Mouse (Mus musculus) frontal cortex, postnatal 36 days (tissue): ENCODE measurements at regions not wholly inside any gene's neighbourhood (a gene's known extent, or its start where the extent isn't known, plus 50 kb on each side); places are given as distances from the start of the nearest gene placed in this dataset.
A peak's percentile ranks its signal among the peaks of the same experiment; 100 is the strongest.

Experiments used
- DNase-seq, 2 experiments: peaks; one replicate each; pipeline ENCODE4 v3.0.0; 2022; ENCODE audit warnings: low spot score in 2 of 2

DNA sequence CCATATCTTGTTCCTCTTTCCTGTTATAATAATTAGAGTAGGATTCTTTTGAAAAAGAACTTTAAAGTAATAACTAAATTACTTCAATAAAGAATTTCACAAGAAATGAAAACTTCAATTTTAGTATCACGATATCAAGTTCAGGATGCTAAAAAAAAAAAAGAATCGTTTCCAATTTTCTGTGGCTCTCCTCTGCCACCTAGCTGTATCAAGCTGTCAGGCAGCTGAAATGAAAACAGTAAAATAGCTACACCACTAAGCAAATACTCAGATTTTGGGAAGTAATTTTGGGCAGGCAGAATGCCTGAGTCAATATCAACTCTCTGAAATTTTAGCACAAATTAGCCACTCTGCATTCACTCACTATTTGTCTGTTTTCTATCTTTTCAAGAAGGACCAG, 694.5 kb upstream of the Arrdc3 start:
- DNase-seq, result no peak

DNA sequence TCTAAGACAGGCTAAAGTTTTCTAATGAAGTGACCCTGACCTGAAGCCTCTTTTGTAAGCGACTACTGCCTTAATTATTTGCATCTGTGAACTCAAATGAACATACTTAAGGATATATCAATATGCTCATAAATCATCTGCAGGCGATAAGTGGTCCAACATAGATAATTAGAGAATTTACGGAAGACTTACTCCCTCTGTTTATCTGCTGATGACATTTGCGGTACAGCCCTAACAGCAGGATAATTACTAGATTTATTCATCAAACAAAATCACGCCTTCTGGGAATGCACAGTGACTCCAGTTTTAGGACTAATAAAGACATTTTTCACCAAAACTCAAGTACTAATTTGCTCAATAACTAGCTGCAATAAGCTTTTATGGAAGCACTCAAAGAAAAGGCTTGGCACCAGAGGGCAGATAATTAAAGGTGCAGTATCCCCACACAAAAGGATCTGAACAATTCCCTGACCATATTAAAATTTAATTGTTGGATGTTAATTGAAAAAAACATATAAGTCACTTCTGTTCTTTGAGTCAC, 688.0 kb upstream of the Arrdc3 start:
- DNase-seq, result no peak

DNA sequence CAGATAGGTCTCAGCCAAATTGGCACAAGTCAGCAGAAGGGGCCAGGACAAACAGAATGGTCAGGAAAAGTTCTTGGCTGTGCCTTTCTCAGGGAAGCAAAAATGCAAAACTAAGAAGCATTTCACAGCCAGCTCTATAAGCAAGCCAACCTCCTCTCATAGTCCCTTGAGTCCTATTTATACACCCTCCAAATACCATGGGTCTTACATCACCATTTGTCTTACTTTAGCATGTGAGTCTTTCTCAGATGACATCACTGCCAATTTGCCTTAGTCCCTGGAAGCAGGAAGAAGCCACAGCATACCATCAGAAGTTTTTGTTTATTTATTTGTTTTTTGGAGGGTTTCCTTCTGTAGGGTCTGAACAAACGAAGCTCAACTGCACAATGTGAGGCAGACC, 659.1 kb upstream of the Arrdc3 start:
- no peak for DNase-seq

DNA sequence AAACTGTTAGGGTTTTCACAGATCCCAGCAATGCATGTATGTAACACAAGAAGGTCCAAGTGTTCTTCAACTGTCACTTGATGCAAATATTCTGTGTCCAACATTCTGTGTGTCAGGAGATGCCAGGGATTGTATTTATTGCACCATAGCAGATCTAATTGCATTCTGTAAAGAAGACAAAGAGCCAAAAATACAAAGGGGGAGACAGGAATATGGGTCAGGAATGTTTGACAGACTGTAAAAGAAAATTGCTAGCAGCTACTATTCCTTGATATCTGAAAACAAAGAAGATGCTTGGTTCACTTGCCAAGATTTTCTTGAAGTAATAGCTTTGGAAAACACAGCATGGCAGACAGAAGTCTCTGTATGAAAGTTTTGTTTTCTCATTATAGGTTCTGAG, 651.8 kb upstream of the Arrdc3 start:
- DNase-seq, result no peak

DNA sequence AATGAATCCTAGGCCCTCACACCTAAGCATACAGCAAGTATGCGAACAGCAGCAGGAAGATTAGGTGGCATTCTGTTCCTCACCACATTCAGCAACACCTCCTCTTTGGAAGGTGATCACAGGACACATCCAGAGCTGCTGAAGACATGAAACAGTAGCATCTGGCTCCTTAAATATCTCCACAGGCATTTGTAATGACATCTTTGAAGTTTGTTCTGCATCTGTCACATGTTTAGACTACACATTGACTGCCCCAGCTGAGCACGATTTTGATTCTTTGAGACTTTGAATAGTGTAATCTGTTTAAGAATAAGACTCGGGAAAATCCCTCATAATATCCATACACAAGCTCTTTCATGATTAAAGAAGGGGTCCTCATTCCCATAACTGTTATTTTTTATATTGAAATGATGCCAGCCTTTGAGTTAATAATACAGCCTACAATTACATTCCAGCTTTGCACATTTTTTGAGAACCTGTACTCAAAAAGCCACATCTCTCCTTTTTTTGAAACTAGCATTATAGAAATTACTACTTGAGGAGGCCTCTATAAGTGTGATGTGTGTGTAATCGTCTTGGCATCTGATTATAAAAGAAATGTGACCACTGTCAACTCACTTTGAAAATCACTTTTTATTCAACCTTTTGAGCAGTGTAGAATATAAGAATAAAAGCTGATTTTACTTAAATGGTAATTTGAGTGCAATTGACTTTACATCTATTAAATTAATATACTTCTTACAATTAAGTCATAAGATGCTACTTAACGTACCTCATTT, 647.7 kb upstream of the Arrdc3 start:
- DNase-seq, result no peak

DNA sequence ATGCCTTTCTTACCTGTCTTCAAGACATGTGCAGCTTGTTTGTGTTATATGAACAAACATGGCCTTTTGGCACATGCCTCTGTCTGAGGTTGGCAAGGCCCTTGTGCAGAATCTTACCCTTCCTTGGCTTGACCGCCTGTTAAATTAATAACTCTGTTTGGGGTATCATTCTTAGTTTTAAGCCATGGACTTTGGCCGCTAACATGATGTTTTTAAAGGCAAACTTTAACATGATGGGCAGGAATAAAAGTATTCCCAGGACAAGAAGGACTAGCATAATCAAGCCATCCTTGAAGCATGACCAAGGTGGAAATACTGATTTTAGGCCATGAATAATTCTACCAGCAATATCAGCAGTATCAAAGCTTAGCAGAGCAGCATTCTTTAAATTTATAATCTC, 620.4 kb upstream of the Arrdc3 start:
- no peak for DNase-seq

DNA sequence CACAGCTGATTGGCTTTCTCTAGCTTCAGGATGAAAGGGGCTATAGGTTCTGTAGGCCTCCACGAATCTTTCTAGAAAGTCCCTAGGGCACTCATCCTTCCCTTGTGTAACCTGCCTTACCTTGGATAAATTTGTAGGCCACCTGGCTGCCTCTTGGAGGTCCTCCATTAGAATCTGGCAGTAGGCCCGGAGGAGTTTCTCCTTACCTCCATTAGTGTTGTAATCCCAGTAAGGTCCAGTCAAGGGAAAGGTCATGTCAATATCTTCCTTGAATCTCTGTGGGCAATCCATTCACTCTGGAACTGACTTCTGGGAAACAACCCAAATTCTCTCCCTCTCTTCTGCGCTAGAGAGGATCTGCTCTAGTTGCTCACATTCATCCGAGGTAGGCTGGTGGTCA, 616.1 kb upstream of the Arrdc3 start:
- DNase-seq, result no peak

DNA sequence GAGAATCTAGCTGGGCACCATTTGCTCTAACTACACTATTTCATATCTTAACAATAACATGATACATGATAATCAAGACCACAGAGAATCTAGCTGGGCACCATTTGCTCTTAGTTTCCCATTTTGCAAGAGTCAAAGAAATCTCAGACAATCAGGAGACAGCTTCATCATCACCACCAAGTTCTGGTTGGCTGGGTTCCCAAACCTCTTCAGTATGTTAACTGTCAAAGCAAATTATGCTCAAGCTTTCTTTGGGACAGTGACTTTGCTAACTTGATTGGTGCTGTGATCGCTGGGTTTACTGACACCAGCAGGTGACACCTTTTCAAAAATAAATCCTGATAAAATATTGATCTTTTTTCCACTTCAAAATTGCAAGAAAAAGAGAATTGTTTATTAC, 609.2 kb upstream of the Arrdc3 start:
- DNase-seq, result no peak

DNA sequence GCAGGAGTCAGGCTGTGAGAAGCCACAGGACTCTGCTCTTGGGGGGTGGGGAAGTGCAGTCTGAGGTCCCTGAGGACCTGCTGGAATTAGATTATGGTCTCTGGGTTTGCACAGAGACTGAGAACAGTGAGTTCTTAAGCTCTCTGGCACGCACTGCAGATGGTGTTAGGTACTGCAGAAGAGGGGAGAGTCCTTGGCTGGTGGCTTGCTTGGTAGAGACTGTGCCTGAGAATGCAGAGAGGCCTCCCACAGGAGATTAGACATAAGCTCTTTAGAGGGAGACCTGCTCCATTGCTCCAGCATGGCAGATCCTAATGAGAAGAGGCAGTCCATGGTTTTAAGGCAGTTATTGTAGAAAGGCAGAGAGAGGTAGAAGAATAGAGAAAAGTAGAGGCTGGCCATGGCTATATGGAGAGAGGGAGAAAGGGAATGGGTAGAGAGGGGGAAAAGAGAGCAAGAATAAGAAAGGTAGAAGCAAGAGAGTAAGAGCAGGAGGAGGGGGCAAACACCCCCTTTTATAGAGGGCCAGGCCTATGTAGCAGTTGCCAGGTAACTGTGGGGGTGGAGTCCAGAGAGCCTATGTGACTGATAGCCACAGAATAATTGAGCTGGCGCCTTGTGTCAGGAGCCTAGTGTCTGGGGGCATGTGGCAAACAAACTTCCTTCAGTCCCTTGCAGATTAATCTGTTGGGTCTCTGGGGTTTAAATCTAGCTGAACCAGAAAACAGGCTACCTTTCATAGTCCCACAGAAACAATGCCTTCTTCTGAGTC, 591.3 kb upstream of the Arrdc3 start:
- no peak for DNase-seq

DNA sequence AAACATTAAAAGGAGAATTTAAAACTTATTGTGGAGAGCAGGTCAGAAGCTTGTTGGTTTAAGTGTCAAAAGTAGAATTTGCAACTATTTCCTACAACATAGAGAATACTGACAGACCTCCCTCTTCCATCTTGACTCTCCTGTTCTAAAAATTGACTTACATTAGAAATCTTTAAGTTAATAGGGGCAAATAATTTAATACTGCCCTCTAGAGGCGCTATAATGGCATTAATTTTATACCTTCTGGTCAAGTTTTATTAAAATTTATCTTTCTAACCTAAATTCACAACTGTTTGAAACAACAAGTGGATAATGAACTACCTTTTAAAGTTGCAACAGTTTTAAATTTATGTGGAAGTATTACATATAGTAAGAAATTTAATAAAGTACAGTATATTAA, 587.5 kb upstream of the Arrdc3 start:
- DNase-seq, result no peak

DNA sequence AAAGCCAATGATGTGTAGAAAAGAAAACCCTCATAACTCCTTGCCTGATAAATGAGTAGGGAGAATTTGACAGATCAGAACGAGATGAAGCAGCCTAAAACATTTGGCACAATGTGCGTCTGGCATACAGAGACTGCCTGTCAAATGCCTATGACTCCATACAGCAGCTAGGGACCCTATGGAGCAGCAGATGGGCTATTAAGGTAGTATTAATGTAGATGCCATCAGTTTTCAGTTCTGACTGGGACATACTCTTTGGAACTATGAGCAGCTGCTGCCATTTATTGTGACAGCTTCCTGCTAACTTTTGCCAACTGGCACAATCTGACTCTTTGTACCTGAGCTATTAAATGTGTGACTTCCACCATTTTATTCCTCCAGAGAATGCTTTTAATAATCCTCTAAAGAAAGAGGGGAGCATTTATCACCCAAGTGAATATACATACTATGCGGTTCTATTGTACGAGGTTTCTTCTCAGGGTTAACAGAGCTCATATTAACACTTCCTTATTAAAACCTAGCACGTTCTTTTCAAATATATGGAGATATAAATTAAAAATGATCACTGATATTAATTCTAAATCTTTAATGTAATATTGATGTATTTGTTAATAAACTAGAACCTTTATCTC, 549.0 kb upstream of the Arrdc3 start:
- DNase-seq, result no peak

DNA sequence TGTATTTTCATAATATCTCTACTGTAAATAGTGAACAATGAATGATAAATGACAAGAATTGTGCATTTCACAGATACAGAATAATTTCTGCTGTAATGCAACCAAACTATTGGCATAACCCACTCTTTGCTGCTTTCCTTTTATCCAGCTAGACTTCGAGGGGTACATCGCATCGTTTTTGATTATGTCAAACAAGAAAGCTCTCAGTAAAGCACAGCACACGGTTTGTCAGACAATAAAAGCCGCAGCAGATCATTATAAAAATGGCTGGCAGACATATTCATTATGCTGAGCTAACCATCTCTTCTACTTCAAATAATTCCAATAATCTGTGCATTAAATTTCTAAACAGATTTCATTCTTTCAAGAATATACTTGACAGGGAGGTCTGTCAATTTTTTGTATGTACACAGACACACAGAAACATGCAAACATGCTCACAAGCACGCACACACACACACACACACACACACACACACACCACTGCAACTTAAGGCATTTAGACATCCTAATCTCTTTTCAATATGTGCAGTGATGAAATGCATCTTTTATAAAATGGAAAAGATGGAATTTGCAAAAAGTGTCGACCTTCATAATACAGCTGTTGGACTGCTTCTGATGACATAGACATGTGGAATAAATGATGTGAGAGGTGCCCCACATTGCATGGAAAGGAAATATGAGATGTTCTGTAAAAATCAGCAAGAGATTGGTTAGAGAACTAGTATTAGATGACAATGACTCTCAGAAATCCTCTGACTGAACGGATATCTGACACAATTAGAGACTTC, 548.1 kb upstream of the Arrdc3 start:
- DNase-seq, result no peak

DNA sequence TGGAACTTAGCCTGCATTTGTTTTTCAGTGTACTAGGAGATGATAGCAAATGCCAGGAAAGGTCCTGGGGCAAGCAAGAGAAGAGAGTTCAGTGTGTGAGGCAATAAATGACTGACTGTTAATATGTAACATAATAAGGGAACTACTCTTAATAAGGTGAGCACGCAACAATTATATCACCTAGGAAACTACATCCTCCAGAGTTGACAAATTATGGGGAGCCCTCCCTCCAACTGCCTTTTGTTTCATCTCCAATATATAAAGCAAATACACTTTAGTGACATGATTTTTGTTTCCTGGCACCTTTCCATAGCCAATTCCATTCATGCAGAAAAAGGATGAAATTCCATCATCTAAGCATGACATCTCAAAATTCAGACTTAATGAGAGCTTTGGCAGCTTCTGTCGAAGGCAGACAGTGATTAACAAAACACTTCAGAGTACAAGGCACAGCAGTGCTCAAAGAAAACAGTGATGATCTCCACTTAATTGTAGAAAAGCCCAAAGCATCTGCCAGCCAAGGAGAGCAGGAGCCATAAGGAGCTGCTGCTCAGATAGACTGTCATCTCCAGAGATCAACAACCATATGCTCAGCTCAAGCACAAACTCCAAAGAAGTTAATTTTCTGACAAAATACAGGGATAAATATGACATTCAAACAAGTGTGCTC, 536.1 kb upstream of the Arrdc3 start:
- no peak for DNase-seq

DNA sequence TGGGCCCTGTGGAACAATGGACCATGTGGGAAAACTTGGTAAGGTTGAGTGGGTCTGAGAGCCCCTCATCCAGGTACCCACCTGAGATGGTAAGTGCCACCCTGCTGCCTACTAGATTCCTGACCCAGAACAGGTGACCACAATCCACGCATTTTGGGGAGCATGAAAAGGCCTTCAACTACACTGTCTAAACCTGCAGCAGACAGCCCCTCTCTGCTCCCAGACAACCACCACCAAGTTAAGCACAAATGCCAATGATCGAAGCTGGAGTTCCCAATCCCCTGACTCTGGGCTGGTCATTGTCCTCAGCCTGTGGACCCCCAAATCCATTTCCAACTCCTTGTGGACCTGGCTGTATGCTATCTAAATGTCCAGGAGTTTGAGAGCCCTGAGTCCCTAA, 517.2 kb upstream of the Arrdc3 start:
- no peak for DNase-seq

DNA sequence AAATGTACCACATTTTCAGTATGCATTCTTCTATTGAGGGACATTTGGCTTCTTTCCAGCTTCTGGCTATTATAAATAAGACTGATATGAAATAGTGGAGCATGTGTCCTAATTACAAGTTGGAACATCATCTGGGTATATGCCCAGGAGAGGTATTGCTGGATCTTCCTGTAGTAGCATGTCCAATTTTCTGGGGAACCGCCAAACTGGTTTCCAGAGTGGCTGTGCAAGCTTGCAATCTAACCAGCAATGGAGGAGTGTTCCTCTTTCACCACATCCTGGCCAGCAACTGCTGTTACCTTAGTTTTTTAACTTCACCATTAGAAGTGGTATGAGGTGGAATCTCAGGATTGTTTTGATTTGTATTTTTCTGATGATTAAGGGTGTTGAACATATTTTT, 512.7 kb upstream of the Arrdc3 start:
- no peak for DNase-seq

DNA sequence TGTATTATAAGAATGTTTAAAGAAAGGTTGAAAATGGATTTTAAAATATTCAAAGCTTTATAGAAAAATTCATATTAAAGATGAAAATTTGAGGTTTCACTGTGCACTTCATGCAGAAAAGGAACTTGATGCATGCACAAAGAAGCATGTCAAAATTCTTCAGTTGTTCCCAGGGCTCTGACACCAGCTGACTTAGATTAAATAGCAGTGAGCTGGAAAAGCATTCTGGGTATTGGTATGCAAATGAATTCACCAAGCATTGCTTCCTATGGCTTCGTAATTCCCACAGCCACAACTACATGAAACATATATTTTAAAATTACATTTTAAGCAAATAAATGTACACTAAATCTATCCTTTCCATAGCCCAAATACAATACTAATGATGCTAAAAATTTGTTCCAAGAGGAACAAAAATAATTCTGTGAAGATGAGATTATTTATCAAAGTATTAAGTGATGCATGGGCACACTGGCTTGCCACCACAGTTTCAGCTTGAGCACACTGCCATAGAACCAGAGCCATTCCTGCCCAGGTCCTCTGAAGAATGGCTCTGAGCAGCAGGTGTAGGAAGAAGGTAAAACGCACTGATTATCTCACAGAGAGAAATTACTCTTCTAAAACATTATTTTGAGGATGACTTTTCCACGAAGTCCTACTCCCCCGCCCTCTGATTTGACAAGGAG, 501.8 kb upstream of the Arrdc3 start:
- DNase-seq, result no peak

DNA sequence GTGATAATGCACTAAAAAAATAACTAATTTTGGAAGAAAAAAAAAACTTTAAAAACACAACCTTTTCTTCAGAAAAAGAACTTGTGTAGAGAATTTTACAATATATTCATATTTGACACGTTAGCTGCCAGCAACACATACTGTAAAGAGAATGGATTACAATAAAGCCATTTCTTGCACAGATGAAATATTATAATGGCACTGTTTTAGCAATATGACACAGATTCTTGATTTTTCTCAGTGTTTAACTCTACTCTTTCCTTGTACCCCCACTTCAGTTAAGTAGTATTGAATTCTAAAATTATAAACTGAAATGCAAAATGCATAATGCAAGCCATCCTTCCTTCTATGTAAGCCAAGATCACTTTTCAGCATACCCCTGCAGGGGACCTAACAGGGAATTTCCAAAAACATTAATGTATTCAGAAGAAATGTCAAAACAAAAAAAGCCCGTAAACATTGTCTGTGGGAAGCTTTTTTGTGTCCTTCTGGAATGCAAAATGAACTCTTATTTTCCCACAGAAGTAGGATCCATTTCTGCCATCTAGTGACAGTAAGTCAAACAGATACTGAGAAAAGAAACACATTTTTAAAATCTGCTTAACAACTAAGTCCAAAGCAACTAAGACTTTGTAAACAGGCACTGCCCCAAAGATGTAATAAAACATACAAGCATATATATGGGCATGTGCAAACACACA, 501.1 kb upstream of the Arrdc3 start:
- DNase-seq, result no peak

DNA sequence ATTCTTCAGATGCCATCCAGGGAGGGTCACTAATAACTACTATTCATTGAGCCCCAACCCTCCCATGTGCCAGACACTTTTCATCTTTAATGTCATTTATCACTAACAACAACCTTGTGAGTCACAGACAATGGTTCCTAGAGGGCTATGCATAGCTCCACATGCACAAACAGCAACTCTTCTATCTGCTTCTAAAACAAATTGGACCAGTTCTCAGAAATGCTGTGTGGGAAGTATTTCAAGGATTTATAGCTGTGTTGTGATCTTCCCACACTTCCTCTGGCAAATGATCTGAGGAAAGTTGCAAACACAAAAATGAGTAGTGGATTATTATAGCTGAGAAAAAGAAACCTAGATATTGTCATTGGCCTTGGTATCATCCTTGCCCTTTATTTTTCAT, 474.3 kb upstream of the Arrdc3 start:
- DNase-seq, result peak in 1 of 2 experiments; percentile 4

DNA sequence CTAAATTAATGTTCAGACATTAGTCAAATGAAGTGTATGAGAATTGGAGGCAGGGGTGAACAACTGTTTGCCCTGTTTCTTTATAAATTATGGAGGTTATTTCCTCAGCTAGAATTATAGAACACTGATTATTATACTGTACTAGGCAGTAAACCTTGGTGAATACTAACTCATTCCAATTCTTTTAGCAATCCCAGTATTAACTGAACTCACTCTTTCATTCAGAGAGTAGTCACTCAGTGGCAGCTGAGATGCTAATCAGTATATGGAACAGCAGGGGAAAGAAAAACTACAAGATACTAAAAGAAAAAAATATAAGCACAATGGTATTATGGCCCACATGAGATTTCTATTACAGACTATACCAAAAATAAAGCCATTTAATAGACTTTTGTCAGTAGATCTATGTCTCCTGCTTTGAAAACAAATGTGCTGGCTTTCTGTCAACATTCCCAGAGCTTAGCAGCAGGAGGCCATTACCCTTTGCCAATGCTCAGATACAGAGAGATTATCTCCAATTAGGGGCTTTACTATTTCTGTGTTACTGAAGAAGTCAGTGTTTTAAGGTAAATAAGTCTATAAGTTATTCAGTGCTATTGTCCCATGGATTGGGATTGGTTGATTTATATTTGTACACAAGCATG, 473.3 kb upstream of the Arrdc3 start:
- DNase-seq, result no peak
